Mouse (Mus musculus) CH12.LX (cell line): ENCODE measurements around the gene Slamf6. TPM values are rescaled to one million over a fixed set of nuclear protein-coding genes. Genes with fewer than 3 reads are reported as not detected.
A peak's percentile ranks its signal among the peaks of the same experiment; 100 is the strongest.

Experiments
- DNase-seq: peaks from one replicate; pipeline ENCODE4 v3.0.0-alpha.2; 2013; ENCODE audit errors: extremely low read depth
- H3K27ac ChIP-seq: 2 replicates; pipeline ENCODE4 v1.5.1; 2012; ENCODE audit warnings: low read depth, mild to moderate bottlenecking, control low read depth, moderate library complexity; ENCODE audit not compliant: insufficient read depth
- H3K27me3 ChIP-seq: replicated peaks from 2 replicates; pipeline ENCODE3; 2012; ENCODE audit warnings: inconsistent platforms
- H3K36me3 ChIP-seq, 2 experiments: replicated peaks in 1 of 2; 2 replicates each; pipeline versions ENCODE3 to v1.6.1; 2012; ENCODE audit warnings: inconsistent platforms in 1 of 2, low read length in 1 of 2, mild to moderate bottlenecking in 1 of 2, mixed read lengths in 1 of 2, moderate library complexity in 1 of 2; ENCODE audit not compliant: control insufficient read depth in 1 of 2, insufficient read depth in 1 of 2
- H3K4me1 ChIP-seq, 2 experiments: 2 replicates each; pipeline ENCODE4 v1.6.1; 2012; ENCODE audit warnings: inconsistent platforms in 1 of 2, moderate library complexity in 1 of 2; ENCODE audit not compliant: insufficient read depth in 2 of 2, control insufficient read depth in 1 of 2
- H3K4me2 ChIP-seq: 2 replicates; pipeline ENCODE4 v1.6.1; 2012; ENCODE audit warnings: low read depth, mild to moderate bottlenecking, control low read depth; ENCODE audit not compliant: poor library complexity, insufficient read depth, severe bottlenecking
- H3K4me3 ChIP-seq, 3 experiments: fragments of 150-350 bp in 1 of 3; sonication (generic) in 1 of 3; replicated peaks in 1 of 3; 2 replicates each; pipeline versions ENCODE3 to v1.5.1; 2011 to 2012; ENCODE audit warnings: low read depth in 2 of 3, low read length in 2 of 3, mild to moderate bottlenecking in 2 of 3, moderate library complexity in 2 of 3, control low read depth in 1 of 3, improper control_type of control experiment in 1 of 3, inconsistent platforms in 1 of 3, mixed read lengths in 1 of 3; ENCODE audit not compliant: poor library complexity in 1 of 3
- H3K79me2 ChIP-seq: replicated peaks from 2 replicates; pipeline ENCODE4 v1.6.1; 2012; ENCODE audit warnings: mild to moderate bottlenecking, moderate library complexity; ENCODE audit not compliant: control insufficient read depth, poor library complexity, insufficient read depth, severe bottlenecking; ENCODE audit errors: extremely low read depth
- H3K9ac ChIP-seq: 2 replicates; pipeline ENCODE4 v1.6.1; 2012; ENCODE audit warnings: low read depth, mild to moderate bottlenecking, control low read depth, moderate library complexity; ENCODE audit not compliant: insufficient read depth
- H3K9me3 ChIP-seq: replicated peaks from 2 replicates; pipeline ENCODE3; 2012; ENCODE audit warnings: low read length, inconsistent platforms, mixed read lengths
- BHLHE40 ChIP-seq: IDR thresholded peaks from 2 replicates; pipeline ENCODE4 v1.6.1; 2011; ENCODE audit warnings: mild to moderate bottlenecking, low read depth, low read length, improper control_type of control experiment
- CHD1 ChIP-seq: IDR thresholded peaks from 2 replicates; pipeline ENCODE4 v1.6.1; 2012; ENCODE audit warnings: low read depth, low read length, improper control_type of control experiment, inconsistent platforms
- CHD2 ChIP-seq: IDR thresholded peaks from 2 replicates; pipeline ENCODE4 v1.6.1; 2011; ENCODE audit warnings: low read length, improper control_type of control experiment
- CTCF ChIP-seq, 2 experiments: IDR thresholded peaks in 1 of 2; conservative IDR thresholded peaks in 1 of 2; 2 replicates each; pipeline ENCODE4 v1.5.1; 2011 to 2012; ENCODE audit warnings: low read depth in 2 of 2, low read length in 2 of 2, improper control_type of control experiment in 1 of 2, inconsistent platforms in 1 of 2, mild to moderate bottlenecking in 1 of 2, moderate library complexity in 1 of 2
- E2F4 ChIP-seq: IDR thresholded peaks from 2 replicates; pipeline ENCODE4 v1.6.1; 2011; ENCODE audit warnings: low read depth, low read length, improper control_type of control experiment; ENCODE audit not compliant: insufficient replicate concordance
- ELF1 ChIP-seq: IDR thresholded peaks from 2 replicates; pipeline ENCODE4 v1.6.1; 2014; ENCODE audit warnings: low read depth, mild to moderate bottlenecking, inconsistent platforms, low read length, improper control_type of control experiment
- EP300 ChIP-seq: IDR thresholded peaks from 2 replicates; pipeline ENCODE4 v1.6.1; 2011; ENCODE audit warnings: low read length, improper control_type of control experiment
- HCFC1 ChIP-seq: IDR thresholded peaks from 2 replicates; pipeline ENCODE4 v1.6.1; 2012; ENCODE audit warnings: low read depth, mild to moderate bottlenecking, inconsistent platforms, low read length, improper control_type of control experiment
- IRF4 ChIP-seq: IDR thresholded peaks from 2 replicates; pipeline ENCODE4 v1.6.1; 2014; ENCODE audit warnings: low read depth, mild to moderate bottlenecking, inconsistent platforms, low read length, improper control_type of control experiment
- MAFK ChIP-seq: IDR thresholded peaks from 2 replicates; pipeline ENCODE4 v1.6.1; 2011; ENCODE audit warnings: low read length, improper control_type of control experiment; ENCODE audit not compliant: insufficient replicate concordance
- MAX ChIP-seq: IDR thresholded peaks from 2 replicates; pipeline ENCODE4 v1.6.1; 2011; ENCODE audit warnings: low read length, improper control_type of control experiment
- MEF2A ChIP-seq: IDR thresholded peaks from 2 replicates; pipeline ENCODE4 v1.6.1; 2014; ENCODE audit warnings: low read depth, mild to moderate bottlenecking, inconsistent platforms, low read length, improper control_type of control experiment, borderline replicate concordance
- MYC ChIP-seq: IDR thresholded peaks from 2 replicates; pipeline ENCODE4 v1.6.1; 2011; ENCODE audit warnings: low read depth, mild to moderate bottlenecking, improper control_type of control experiment, low read length
- NELFE ChIP-seq: IDR thresholded peaks from 2 replicates; pipeline ENCODE4 v1.6.1; 2011; ENCODE audit warnings: low read depth, low read length, improper control_type of control experiment
- NRF1 ChIP-seq: IDR thresholded peaks from 2 replicates; pipeline ENCODE4 v1.6.1; 2014; ENCODE audit warnings: low read depth, mild to moderate bottlenecking, inconsistent platforms, low read length, improper control_type of control experiment, moderate library complexity
- PAX5 ChIP-seq: IDR thresholded peaks from 2 replicates; pipeline ENCODE4 v1.6.1; 2012; ENCODE audit warnings: low read length, inconsistent platforms, mixed read lengths
- POLR2A ChIP-seq: IDR thresholded peaks from 2 replicates; pipeline ENCODE4 v1.6.1; 2011; ENCODE audit warnings: low read depth, mild to moderate bottlenecking, improper control_type of control experiment, low read length
- RAD21 ChIP-seq: IDR thresholded peaks from 2 replicates; pipeline ENCODE4 v1.6.1; 2011; ENCODE audit warnings: low read depth, mild to moderate bottlenecking, low read length, improper control_type of control experiment, moderate library complexity
- RCOR1 ChIP-seq: conservative IDR thresholded peaks from 2 replicates; pipeline ENCODE4 v1.6.1; 2012; ENCODE audit warnings: low read depth, mild to moderate bottlenecking, inconsistent platforms, low read length, improper control_type of control experiment
- TBP ChIP-seq: conservative IDR thresholded peaks from 2 replicates; pipeline ENCODE4 v1.6.1; 2011; ENCODE audit warnings: low read depth, low read length, improper control_type of control experiment
- TCF12 ChIP-seq: IDR thresholded peaks from 2 replicates; pipeline ENCODE4 v1.6.1; 2014; ENCODE audit warnings: low read depth, mild to moderate bottlenecking, inconsistent platforms, low read length, improper control_type of control experiment
- UBTF ChIP-seq: IDR thresholded peaks from 2 replicates; pipeline ENCODE4 v1.6.1; 2012; ENCODE audit warnings: low read depth, mild to moderate bottlenecking, inconsistent platforms, low read length, improper control_type of control experiment, moderate library complexity
- USF1 ChIP-seq: IDR thresholded peaks from 2 replicates; pipeline ENCODE4 v1.6.1; 2014; ENCODE audit warnings: low read depth, mild to moderate bottlenecking, inconsistent platforms, low read length, improper control_type of control experiment
- USF2 ChIP-seq: conservative IDR thresholded peaks from 2 replicates; pipeline ENCODE4 v1.6.1; 2011; ENCODE audit warnings: low read depth, low read length, improper control_type of control experiment
- ZC3H11A ChIP-seq: IDR thresholded peaks from 2 replicates; pipeline ENCODE4 v1.6.1; 2012; ENCODE audit warnings: low read depth, mild to moderate bottlenecking, inconsistent platforms, low read length, improper control_type of control experiment
- ZKSCAN1 ChIP-seq: IDR thresholded peaks from 2 replicates; pipeline ENCODE4 v1.6.1; 2012; ENCODE audit warnings: low read depth, inconsistent platforms, low read length, improper control_type of control experiment, borderline replicate concordance
- dilution Hi-C: fragments of 300-500 bp; cut with MboI; formaldehyde crosslinking; loops from 2 replicates; pipeline ENCODE4 v1.14.3; 2020; ENCODE audit warnings: low sequenced_read_pairs; ENCODE audit not compliant: extremely low pct_unique_long_range_greater_than_20kb, extremely low pct_ligation_motif_present
- in situ Hi-C: fragments of 300-500 bp; cut with MboI; formaldehyde crosslinking; loops from 3 replicates; pipeline ENCODE4 v1.14.3; 2019; ENCODE audit warnings: low sequenced_read_pairs, low pct_ligation_motif_present, low pct_unique_long_range_greater_than_20kb, mixed read lengths
- polyA plus RNA-seq: library from polyadenylated mRNA; unstranded; fragments of >175 nt; gene quantifications from 2 replicates; pipeline ENCODE4 v1.2.1, GENCODE M21; 2012; ENCODE audit warnings: low read depth; ENCODE audit not compliant: insufficient read length
- total RNA-seq, 2 experiments: library from RNA; depleted of rRNA; stranded (reverse); fragments of 300-350 nt in 1 of 2; fragments of >200 nt in 1 of 2; gene quantifications; 2 replicates each; pipeline ENCODE4 v1.2.3; 2012 to 2014

The Slamf6 gene
- total and polyA plus RNA-seq, 3 experiments, result 50.9 to 180 (median 127) TPM

DNA sequence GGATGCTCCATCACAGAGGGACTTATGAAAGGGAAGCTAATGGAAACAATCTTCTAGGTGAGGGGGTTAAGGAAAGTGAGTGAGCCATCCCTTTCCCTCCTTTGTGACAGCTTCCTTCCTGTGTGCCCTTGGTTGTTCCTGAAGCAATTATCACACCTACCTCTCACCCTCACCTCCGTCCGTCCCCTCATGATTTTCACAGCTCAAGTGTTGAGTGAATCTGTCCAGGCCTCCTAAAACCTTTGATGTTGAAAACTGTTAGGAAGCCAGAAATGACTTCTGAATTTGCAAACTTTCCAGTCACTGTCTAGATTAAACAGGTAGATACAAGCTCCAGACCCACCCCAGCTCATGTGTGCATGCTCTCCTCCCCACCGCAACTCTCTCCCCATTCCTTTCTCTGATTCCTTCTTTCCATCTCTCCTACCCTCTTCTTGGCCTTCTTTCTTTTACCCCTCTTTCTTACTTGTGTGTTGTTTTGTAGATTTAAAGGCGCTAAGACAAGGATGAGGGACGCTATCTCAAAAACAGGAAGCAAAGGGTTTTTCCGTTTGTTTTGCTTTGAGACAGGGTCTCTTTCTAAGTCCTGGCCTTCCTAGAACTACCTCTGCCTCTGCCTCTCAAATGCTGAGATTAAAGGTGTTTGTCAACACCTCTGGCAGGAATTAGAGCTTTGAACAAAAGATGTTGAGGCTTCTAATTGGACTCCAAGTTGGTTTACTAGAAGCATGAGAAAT lies 48.9 kb downstream of the Slamf6 start:
- in situ Hi-C loops (no loop called here), dilution Hi-C loops (no loop called here)
- Histone ChIP-seq H3K4me1 (peaks cover 12 to 14% of the 10 kb centered on the region in 2 experiments), H3K27ac (peak overlapping the region; percentile 61; the same call in 1 of the 2 replicates), H3K36me3 (no peaks in the 10 kb centered on the region), H3K9me3 (no peaks in the 10 kb centered on the region), H3K4me3 (peak overlapping the region in 1 of 3 experiments; percentile 32), H3K27me3 (no peaks in the 10 kb centered on the region), H3K79me2 (no peaks in the 10 kb centered on the region), H3K4me2 (peak overlapping the region; percentile 70), H3K9ac (peak overlapping the region; percentile 36)
- no peak for DNase-seq
- TF ChIP-seq ELF1, result no peak; the same call in 1 of the 2 replicates
- TF ChIP-seq NELFE, result no peak
- TF ChIP-seq E2F4, result no peak
- TF ChIP-seq RCOR1, result no peak
- TF ChIP-seq HCFC1, result no peak
- no peak for TF ChIP-seq USF2
- no peak for TF ChIP-seq MEF2A
- TF ChIP-seq UBTF, result no peak
- TF ChIP-seq MAX, result peak; percentile 62; the same call in 1 of the 2 replicates
- TF ChIP-seq PAX5, result no peak
- TF ChIP-seq TBP, result no peak
- no peak for TF ChIP-seq POLR2A
- TF ChIP-seq IRF4, result peak; percentile 57; the same call in 1 of the 2 replicates
- TF ChIP-seq CHD1, result no peak; the same call in 1 of the 2 replicates
- TF ChIP-seq EP300, result peak; percentile 60
- no peak for TF ChIP-seq BHLHE40
- TF ChIP-seq TCF12, result no peak
- no peak for TF ChIP-seq ZKSCAN1
- 0 out of 2 replicates have a peak, but pooled peaks have one; percentile 54 for TF ChIP-seq MYC
- TF ChIP-seq CHD2, result no peak
- TF ChIP-seq NRF1, result no peak
- TF ChIP-seq ZC3H11A, result no peak
- no peak for TF ChIP-seq MAFK
- TF ChIP-seq RAD21, result no peak
- TF ChIP-seq USF1, result no peak
- TF ChIP-seq CTCF (conservative IDR thresholded peaks at IDR 0.05 in 1 of 2, IDR thresholded peaks at IDR 0.05 in 1 of 2; ENCODE audit: low read depth in 2 of 2, low read length in 2 of 2), result no peak
